Mouse (Mus musculus) neural tube, embryonic 12.5 days (tissue): ENCODE results near the gene Rapgef4. TPM values are rescaled to one million over a fixed set of nuclear protein-coding genes. Genes with fewer than 3 reads are reported as not detected.
A peak's percentile ranks its signal among the peaks of the same experiment; 100 is the strongest.
"Not testable (repeated sequence)": the region's sequence is repeated elsewhere in the genome, so short reads cannot be mapped to it uniquely, and the experiment has no call there.

ENCODE experiments used
- ATAC-seq: fragments of 200-750 bp; cut with Nextera tagmentation; 2 replicates; pipeline ENCODE4 v1.8.0; 2017; ENCODE audit warnings: low read depth, mild to moderate bottlenecking, moderate TSS enrichment, moderate library complexity; ENCODE audit not compliant: low FRiP score
- H3K27ac ChIP-seq: fragments of 300-500 bp; sonication (generic); 2 replicates; pipeline ENCODE4 v1.5.1; 2016
- H3K27me3 ChIP-seq: fragments of 300-500 bp; sonication (generic); replicated peaks from 2 replicates; pipeline ENCODE4 v1.6.1; 2016; ENCODE audit warnings: mild to moderate bottlenecking
- H3K36me3 ChIP-seq: fragments of 300-500 bp; sonication (generic); 2 replicates; pipeline ENCODE4 v1.6.1; 2016; ENCODE audit warnings: mild to moderate bottlenecking
- H3K4me1 ChIP-seq: fragments of 300-500 bp; sonication (generic); 2 replicates; pipeline ENCODE4 v1.6.1; 2016
- H3K4me2 ChIP-seq: fragments of 300-500 bp; sonication (generic); replicated peaks from 2 replicates; pipeline ENCODE4 v1.6.1; 2016; ENCODE audit warnings: mild to moderate bottlenecking
- H3K4me3 ChIP-seq: fragments of 300-500 bp; sonication (generic); 2 replicates; pipeline ENCODE4 v1.5.1; 2016
- H3K9ac ChIP-seq: fragments of 300-500 bp; sonication (generic); 2 replicates; pipeline ENCODE4 v1.6.1; 2016; ENCODE audit warnings: mild to moderate bottlenecking
- H3K9me3 ChIP-seq: fragments of 300-500 bp; sonication (generic); 2 replicates; pipeline ENCODE4 v1.6.1; 2016; ENCODE audit warnings: mild to moderate bottlenecking
- WGBS: fragments of 180-500 bp; shearing (Covaris S2); methylation state at CpG from one replicate; pipeline ENCODE4 v1.1.7; 2016; 5-methylcytosine and 5-hydroxymethylcytosine counted together
- polyA plus RNA-seq: library from polyadenylated mRNA; unstranded; fragments of >200 nt; fragmentation: Nextera tagmentation; extraction: Ambion mirVana; gene quantifications from 2 replicates; pipeline ENCODE4 v1.2.1, GENCODE M21; 2016

Rapgef4 gene
- polyA plus RNA-seq, 1 experiment from 2014 or later = 24.0 TPM

DNA sequence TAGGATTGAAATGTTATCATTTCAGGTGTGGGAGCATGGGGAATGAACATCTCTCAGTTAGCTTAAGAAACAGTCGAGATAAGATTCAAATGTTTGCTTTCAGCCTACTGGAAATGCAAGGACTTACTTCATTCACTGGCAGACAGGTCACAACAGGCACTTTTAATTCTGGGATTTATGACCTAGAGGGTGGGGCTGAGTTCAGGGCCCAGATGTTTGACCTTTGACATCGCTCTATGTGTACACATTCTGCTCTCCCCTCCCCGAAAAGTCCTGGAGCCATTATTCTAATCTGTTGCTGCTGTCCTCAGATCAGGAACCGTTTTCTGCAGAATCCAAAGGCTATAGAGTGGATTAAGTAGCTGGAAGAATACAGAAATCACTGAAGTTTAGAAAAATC, 81.9 kb downstream of the Rapgef4 start:
- H3K36me3 ChIP-seq = no peaks in the 10 kb centered on the region
- no peak overlapping the region for H3K9ac ChIP-seq
- no peak for ATAC-seq
- H3K4me2 ChIP-seq = no peak overlapping the region
- H3K4me3 ChIP-seq = no peak overlapping the region
- H3K27ac ChIP-seq = no peak overlapping the region
- H3K4me1 ChIP-seq = no peaks in the 10 kb centered on the region
- 39% methylated on average over 4 of the region's 4 CpGs for WGBS
- no peaks in the 10 kb centered on the region for H3K9me3 ChIP-seq
- H3K27me3 ChIP-seq = no peaks in the 10 kb centered on the region

DNA sequence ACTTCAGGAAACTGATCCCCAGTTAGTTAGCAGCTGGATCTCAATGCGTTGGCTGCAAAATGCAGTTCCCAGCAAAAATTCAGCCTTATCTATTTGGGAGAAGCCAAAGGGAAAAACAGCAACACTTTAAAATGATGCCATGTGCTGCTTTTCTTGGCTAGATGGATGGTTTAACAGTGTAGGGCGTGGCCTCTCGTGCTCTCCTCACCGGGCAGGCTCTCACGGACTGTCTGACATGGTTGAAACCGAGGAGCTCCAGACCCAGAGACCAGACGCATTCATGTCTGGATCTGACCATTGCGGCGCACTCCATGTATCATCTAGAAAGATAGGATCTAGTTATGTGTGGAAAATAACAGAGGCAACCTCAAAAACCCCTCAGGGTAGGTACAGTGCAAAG, 87.5 kb downstream of the Rapgef4 start:
- Histone ChIP-seq H3K9ac (no peak overlapping the region), H3K9me3 (no peaks in the 10 kb centered on the region), H3K36me3 (no peaks in the 10 kb centered on the region), H3K4me2 (no peak overlapping the region), H3K4me1 (peaks cover 4% of the 10 kb centered on the region; the same call in 1 of the 2 replicates), H3K27ac (no peak overlapping the region), H3K27me3 (no peaks in the 10 kb centered on the region), H3K4me3 (no peak overlapping the region)
- WGBS = 87% methylated on average over 9 of the region's 9 CpGs
- no peak for ATAC-seq

- H3K4me2 ChIP-seq = no peak overlapping the region
- no peaks in the 10 kb centered on the region for H3K36me3 ChIP-seq
- H3K9me3 ChIP-seq = no peaks in the 10 kb centered on the region
- H3K27ac ChIP-seq = 0 out of 2 replicates have a peak overlapping the region, but pooled peaks have one; percentile 7
- H3K9ac ChIP-seq = no peak overlapping the region
- no peak overlapping the region for H3K4me3 ChIP-seq
- WGBS = 54% methylated on average over 8 of the region's 8 CpGs
- H3K4me1 ChIP-seq = peaks cover 4% of the 10 kb centered on the region; the same call in 1 of the 2 replicates
- no peak for ATAC-seq
- H3K27me3 ChIP-seq = no peaks in the 10 kb centered on the region
These were observed 89.0 kb downstream of the Rapgef4 start for GRCm38 (mm10) chr2:72070086-72070485.

- H3K9ac ChIP-seq, H3K4me1 ChIP-seq, ATAC-seq, H3K4me3 ChIP-seq, H3K4me2 ChIP-seq, H3K9me3 ChIP-seq, H3K27me3 ChIP-seq, H3K27ac ChIP-seq, H3K36me3 ChIP-seq: not testable (repeated sequence)
- 50% methylated on average over 1 of the region's 1 CpGs for WGBS
These were observed 92.1 kb downstream of the Rapgef4 start for GRCm38 (mm10) chr2:72073121-72073520.

DNA sequence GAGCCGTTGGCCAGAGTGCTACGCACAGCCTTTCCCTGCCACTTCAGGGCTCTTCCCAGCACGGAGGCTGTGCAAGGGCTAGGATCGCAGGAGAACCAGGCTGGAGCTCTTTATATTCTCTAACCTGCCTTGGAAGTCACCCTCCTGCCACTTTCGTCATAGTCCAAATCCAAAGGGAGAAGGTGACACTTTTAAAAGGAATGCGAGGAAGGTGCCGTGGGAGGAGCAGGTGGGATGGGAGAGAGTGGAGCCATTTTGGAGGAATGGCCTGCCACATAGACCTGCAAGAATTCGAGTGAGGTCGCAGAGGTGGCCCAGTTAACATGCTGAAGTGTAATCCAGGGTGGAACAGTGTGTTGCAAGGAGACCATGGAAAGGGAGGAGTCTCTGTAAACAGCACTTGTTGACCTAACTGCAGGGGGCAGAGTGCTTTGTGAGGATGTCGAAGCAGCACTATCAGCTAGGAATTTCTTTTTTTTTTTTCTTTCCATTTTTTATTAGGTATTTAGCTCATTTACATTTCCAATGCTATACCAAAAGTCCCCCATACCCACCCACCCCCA, 94.0 kb downstream of the Rapgef4 start:
- no peaks in the 10 kb centered on the region for H3K9me3 ChIP-seq
- H3K27me3 ChIP-seq = no peaks in the 10 kb centered on the region
- no peaks in the 10 kb centered on the region; the same call in 1 of the 2 replicates for H3K4me1 ChIP-seq
- H3K9ac ChIP-seq = no peak overlapping the region
- 77% methylated on average over 10 of the region's 10 CpGs for WGBS
- H3K4me2 ChIP-seq = no peak overlapping the region
- no peak for ATAC-seq
- H3K36me3 ChIP-seq = no peaks in the 10 kb centered on the region
- H3K4me3 ChIP-seq = no peak overlapping the region
- no peak overlapping the region for H3K27ac ChIP-seq

DNA sequence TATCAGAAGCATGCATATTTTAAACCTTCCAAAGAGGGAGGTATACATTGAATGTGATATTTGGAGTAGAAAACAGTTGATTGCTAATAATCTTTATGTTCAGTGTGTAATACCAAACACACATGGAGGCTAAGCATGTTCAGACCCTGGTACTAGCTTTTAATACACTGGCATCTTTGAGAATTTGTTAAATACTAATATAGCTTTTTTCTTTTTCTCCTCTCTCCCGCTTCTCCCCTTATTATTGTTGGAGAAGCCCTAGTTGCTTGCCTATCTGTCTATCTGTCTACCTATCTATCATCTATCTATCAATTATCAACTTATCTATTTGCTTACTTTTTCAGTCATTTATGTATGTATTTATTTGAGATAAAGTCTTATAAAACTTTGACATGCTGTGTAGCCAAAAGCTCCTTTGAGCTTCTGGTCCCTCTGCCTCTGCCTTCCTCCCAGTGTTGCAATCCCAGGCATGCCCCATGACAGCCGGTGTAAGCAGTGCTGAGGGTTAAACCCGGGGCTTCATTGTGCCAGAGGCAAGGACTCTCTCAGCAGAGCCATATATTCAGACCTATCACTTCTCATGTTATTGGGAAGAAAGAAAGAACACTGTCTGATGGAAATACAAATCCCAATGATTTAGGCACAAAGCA, 96.6 kb downstream of the Rapgef4 start:
- H3K9ac ChIP-seq = no peak overlapping the region
- no peaks in the 10 kb centered on the region for H3K36me3 ChIP-seq
- no peaks in the 10 kb centered on the region for H3K9me3 ChIP-seq
- H3K4me1 ChIP-seq = 0 out of 2 replicates have a peak, but pooled peaks cover 5% of the 10 kb centered on the region
- ATAC-seq = no peak
- 67% methylated on average over 3 of the region's 3 CpGs for WGBS
- no peaks in the 10 kb centered on the region for H3K27me3 ChIP-seq
- H3K4me3 ChIP-seq = no peak overlapping the region
- no peak overlapping the region for H3K4me2 ChIP-seq
- no peak overlapping the region for H3K27ac ChIP-seq

DNA sequence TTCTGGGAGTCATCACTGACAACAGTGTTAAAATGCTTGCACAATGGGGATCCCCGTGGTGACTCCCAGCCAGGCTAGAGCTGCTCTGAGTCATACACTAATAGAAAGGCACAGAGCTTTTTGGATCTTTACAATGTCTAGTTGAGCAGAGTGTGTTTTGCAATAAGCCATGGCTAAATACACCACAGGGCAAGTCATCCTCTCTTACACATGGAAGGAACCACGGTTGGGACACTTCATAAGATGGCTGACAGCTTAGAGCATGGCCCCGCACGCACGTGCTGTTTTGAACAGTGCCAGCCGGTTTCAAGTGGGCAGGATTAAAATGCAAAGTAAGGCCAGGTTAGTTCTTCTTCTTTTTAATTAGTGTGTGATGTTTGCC, 97.1 kb downstream of the Rapgef4 start:
- H3K4me2 ChIP-seq = no peak overlapping the region
- no peak overlapping the region for H3K9ac ChIP-seq
- WGBS = 75% methylated on average over 6 of the region's 6 CpGs
- H3K9me3 ChIP-seq = no peaks in the 10 kb centered on the region
- no peak overlapping the region for H3K4me3 ChIP-seq
- H3K27me3 ChIP-seq = no peaks in the 10 kb centered on the region
- 0 out of 2 replicates have a peak, but pooled peaks cover 5% of the 10 kb centered on the region for H3K4me1 ChIP-seq
- no peak overlapping the region for H3K27ac ChIP-seq
- no peak for ATAC-seq
- H3K36me3 ChIP-seq = no peaks in the 10 kb centered on the region

GRCm38 (mm10) chr2:72079110-72079509, 98.1 kb downstream of the Rapgef4 start:
- WGBS = 77% methylated on average over 8 of the region's 8 CpGs
- ATAC-seq = no peak
- H3K9me3 ChIP-seq = no peaks in the 10 kb centered on the region

DNA sequence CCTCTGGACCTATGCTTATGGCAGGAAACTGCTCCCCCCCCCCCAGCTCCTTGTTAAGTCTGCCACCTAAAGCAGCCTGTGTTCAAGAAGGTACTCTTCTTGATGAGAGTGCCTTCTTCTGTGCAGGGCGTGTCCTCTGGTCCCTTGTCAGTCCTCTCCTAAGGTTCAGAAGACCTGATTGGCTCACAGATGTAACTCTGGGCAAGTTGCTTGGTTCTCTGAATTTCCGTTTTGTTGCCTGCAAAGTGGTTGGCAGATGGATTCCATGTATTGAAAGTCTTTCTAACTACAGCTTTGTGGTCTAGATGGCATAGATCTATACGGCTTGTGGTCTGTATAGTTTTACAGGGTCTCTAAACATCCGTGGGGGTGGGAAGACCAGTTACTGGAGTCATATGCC, 101.8 kb downstream of the Rapgef4 start:
- Histone ChIP-seq H3K27me3 (no peaks in the 10 kb centered on the region), H3K36me3 (no peaks in the 10 kb centered on the region), H3K4me1 (0 out of 2 replicates have a peak, but pooled peaks cover 10% of the 10 kb centered on the region), H3K9ac (no peak overlapping the region), H3K4me3 (no peak overlapping the region), H3K27ac (no peak overlapping the region), H3K9me3 (no peaks in the 10 kb centered on the region), H3K4me2 (no peak overlapping the region)
- no peak for ATAC-seq
- WGBS = 90% methylated on average over 4 of the region's 4 CpGs

More at GRCm38 (mm10) chr2:72079110-72079509, 98.1 kb downstream of the Rapgef4 start:
- H3K4me2 ChIP-seq = no peak overlapping the region
- H3K36me3 ChIP-seq = no peaks in the 10 kb centered on the region
- no peak overlapping the region for H3K9ac ChIP-seq
- H3K4me3 ChIP-seq = no peak overlapping the region
- no peaks in the 10 kb centered on the region for H3K27me3 ChIP-seq
- 0 out of 2 replicates have a peak, but pooled peaks cover 5% of the 10 kb centered on the region for H3K4me1 ChIP-seq
- no peak overlapping the region for H3K27ac ChIP-seq

- ATAC-seq = no peak
- no peaks in the 10 kb centered on the region for H3K36me3 ChIP-seq
- WGBS = 84% methylated on average over 11 of the region's 11 CpGs
- H3K4me3 ChIP-seq = no peak overlapping the region
- H3K9ac ChIP-seq = no peak overlapping the region
- H3K9me3 ChIP-seq = no peaks in the 10 kb centered on the region
- no peaks in the 10 kb centered on the region for H3K27me3 ChIP-seq
- no peak overlapping the region for H3K27ac ChIP-seq
- peaks cover 24% of the 10 kb centered on the region for H3K4me1 ChIP-seq
- H3K4me2 ChIP-seq = no peak overlapping the region
These were observed 107.8 kb downstream of the Rapgef4 start for GRCm38 (mm10) chr2:72088886-72089285.

GRCm38 (mm10) chr2:72090061-72090460, 109.0 kb downstream of the Rapgef4 start:
- Histone ChIP-seq H3K4me2 (no peak overlapping the region), H3K4me1 (peaks cover 35% of the 10 kb centered on the region), H3K9me3 (no peaks in the 10 kb centered on the region), H3K4me3 (no peak overlapping the region), H3K9ac (no peak overlapping the region), H3K27me3 (no peaks in the 10 kb centered on the region), H3K36me3 (no peaks in the 10 kb centered on the region), H3K27ac (no peak overlapping the region)
- no peak for ATAC-seq
- WGBS = 94% methylated on average over 2 of the region's 2 CpGs

- Histone ChIP-seq H3K36me3 (no peaks in the 10 kb centered on the region), H3K9ac (no peak overlapping the region), H3K4me2 (peak overlapping the region; percentile 44), H3K4me1 (peaks cover 37% of the 10 kb centered on the region), H3K27ac (peak overlapping the region; percentile 17; the same call in 1 of the 2 replicates), H3K4me3 (no peak overlapping the region), H3K27me3 (no peaks in the 10 kb centered on the region), H3K9me3 (no peaks in the 10 kb centered on the region)
- WGBS = 26% methylated on average over 3 of the region's 3 CpGs
- peak; percentile 66 for ATAC-seq
These were observed 111.0 kb downstream of the Rapgef4 start for GRCm38 (mm10) chr2:72092046-72092445.
